Mouse (Mus musculus): Measurements from ENCODE around the gene Vmn1r115.
"Not testable (repeated sequence)": the region's sequence is repeated elsewhere in the genome, so short reads cannot be mapped to it uniquely, and the experiment has no call there.

The Vmn1r115 gene

GRCm38 (mm10) chr7:20844885-20845284 is at the start of gene Vmn1r115:
Gene Vmn1r115 (minus strand): TSS chr7:20844985.
- DNase-seq, result not testable (repeated sequence)

- DNase-seq, result not testable (repeated sequence)
Observed at GRCm38 (mm10) chr7:20884021-20884420, 39.2 kb upstream of the Vmn1r115 start, which contains the start of gene Vmn1r117. Gene Vmn1r117 (minus strand): TSS chr7:20884121.

- DNase-seq, result not testable (repeated sequence)
Observed at GRCm38 (mm10) chr7:20871956-20872355, 27.2 kb upstream of the Vmn1r115 start, which contains the start of gene Vmn1r116. Gene Vmn1r116 (plus strand): TSS chr7:20872256.

GRCm38 (mm10) chr7:20812086-20812485 is 32.7 kb downstream of the Vmn1r115 start, which contains the start of gene Vmn1r114:
Gene Vmn1r114 (minus strand): TSS chr7:20812186.
- not testable (repeated sequence) for DNase-seq

All from kidney, adult 9 months (tissue).